Mouse (Mus musculus) spleen, adult 2 months (tissue): ENCODE results near the gene 1700017B05Rik. TPM values are rescaled to one million over a fixed set of nuclear protein-coding genes. Genes with fewer than 3 reads are reported as not detected.
"Not testable (repeated sequence)": the region's sequence is repeated elsewhere in the genome, so short reads cannot be mapped to it uniquely, and the experiment has no call there.

ENCODE experiments used
- DNase-seq, 2 experiments: peaks; one replicate each; pipeline versions ENCODE4 v3.0.0 to v3.0.0-alpha.2; 2012 to 2021; ENCODE audit warnings: low spot score in 2 of 2, low read depth in 1 of 2
- H3K27ac ChIP-seq: fragments of 200-500 bp; 2 replicates; pipeline ENCODE4 v1.5.1; 2012; ENCODE audit warnings: low read length, inconsistent platforms; ENCODE audit not compliant: insufficient read depth
- H3K27me3 ChIP-seq: fragments of 200-500 bp; 2 replicates; pipeline ENCODE4 v1.6.1; 2012; ENCODE audit warnings: mild to moderate bottlenecking, moderate library complexity, low read length, inconsistent platforms; ENCODE audit not compliant: control insufficient read depth, insufficient read depth
- H3K36me3 ChIP-seq: fragments of 200-500 bp; 2 replicates; pipeline ENCODE4 v1.6.1; 2012; ENCODE audit warnings: mild to moderate bottlenecking, low read length, inconsistent platforms; ENCODE audit not compliant: control insufficient read depth, insufficient read depth
- H3K4me1 ChIP-seq: fragments of 200-500 bp; 2 replicates; pipeline ENCODE4 v1.6.1; 2011; ENCODE audit warnings: inconsistent platforms; ENCODE audit not compliant: control insufficient read depth, insufficient read depth, insufficient read length
- H3K4me3 ChIP-seq: fragments of 200-500 bp; 2 replicates; pipeline ENCODE4 v1.5.1; 2011; ENCODE audit warnings: mild to moderate bottlenecking, inconsistent platforms; ENCODE audit not compliant: insufficient read depth, insufficient read length; ENCODE audit errors: extremely low read depth
- CTCF ChIP-seq: fragments of 200-500 bp; IDR thresholded peaks from 2 replicates; pipeline ENCODE4 v1.5.1; 2011; ENCODE audit warnings: mild to moderate bottlenecking, inconsistent platforms; ENCODE audit not compliant: insufficient read depth, insufficient read length, insufficient replicate concordance; ENCODE audit errors: extremely low read depth
- POLR2A ChIP-seq: fragments of 200-500 bp; IDR thresholded peaks from 2 replicates; pipeline ENCODE4 v1.6.1; 2011; ENCODE audit warnings: low read depth, low read length, inconsistent platforms
- WGBS: fragments of 180-500 bp; shearing (Covaris S2); methylation state at CpG from one replicate; pipeline ENCODE4 v1.1.7; 2018; 5-methylcytosine and 5-hydroxymethylcytosine counted together
- polyA plus RNA-seq: library from polyadenylated mRNA; depleted of rRNA; stranded (reverse); fragments of >200 nt; gene quantifications from 2 replicates; pipeline ENCODE4 v1.2.3, GENCODE M21; 2012

Gene 1700017B05Rik
- polyA plus RNA-seq, 1 experiment: 20.3 TPM

GRCm38 (mm10) chr9:57230146-57230783 lies 32.1 kb downstream of the 1700017B05Rik start:
- no peaks in the 10 kb centered on the region for H3K27me3 ChIP-seq
- H3K36me3 ChIP-seq: no peaks in the 10 kb centered on the region
- no peak overlapping the region for H3K4me3 ChIP-seq
- H3K4me1 ChIP-seq: no peaks in the 10 kb centered on the region
- H3K27ac ChIP-seq: no peak overlapping the region
- TF ChIP-seq POLR2A (no peak), CTCF (no peak)
- no peak for DNase-seq
- WGBS: 86% methylated on average over 9 of the region's 9 CpGs

GRCm38 (mm10) chr9:57229726-57230125 lies 32.7 kb downstream of the 1700017B05Rik start:
- Histone ChIP-seq H3K4me1 (no peaks in the 10 kb centered on the region), H3K27ac (no peak overlapping the region), H3K36me3 (no peaks in the 10 kb centered on the region), H3K27me3 (no peaks in the 10 kb centered on the region), H3K4me3 (no peak overlapping the region)
- DNase-seq: no peak
- WGBS: 86% methylated on average over 4 of the region's 4 CpGs
- no peak for TF ChIP-seq POLR2A
- no peak for TF ChIP-seq CTCF

GRCm38 (mm10) chr9:57228186-57228585 lies 34.2 kb downstream of the 1700017B05Rik start:
- 17% methylated on average over 4 of the region's 4 CpGs for WGBS
- Histone ChIP-seq H3K4me3 (no peak overlapping the region), H3K27me3 (no peaks in the 10 kb centered on the region)

GRCm38 (mm10) chr9:57227203-57227602 lies 35.2 kb downstream of the 1700017B05Rik start:
- Histone ChIP-seq H3K27me3 (no peaks in the 10 kb centered on the region), H3K4me3 (no peak overlapping the region), H3K36me3 (no peaks in the 10 kb centered on the region), H3K27ac (no peak overlapping the region), H3K4me1 (no peaks in the 10 kb centered on the region)
- WGBS: 87% methylated on average over 5 of the region's 5 CpGs
- no peak for TF ChIP-seq CTCF
- TF ChIP-seq POLR2A: no peak
- DNase-seq: no peak

More at GRCm38 (mm10) chr9:57228186-57228585, 34.2 kb downstream of the 1700017B05Rik start:
- Histone ChIP-seq H3K36me3 (no peaks in the 10 kb centered on the region), H3K27ac (no peak overlapping the region), H3K4me1 (no peaks in the 10 kb centered on the region)
- no peak for TF ChIP-seq POLR2A
- no peak for TF ChIP-seq CTCF
- no peak for DNase-seq

- 82% methylated on average over 6 of the region's 6 CpGs for WGBS
- not testable (repeated sequence) for H3K27ac ChIP-seq, H3K4me1 ChIP-seq, H3K4me3 ChIP-seq, H3K27me3 ChIP-seq, H3K36me3 ChIP-seq, DNase-seq
Observed at GRCm38 (mm10) chr9:57226628-57227122, 35.7 kb downstream of the 1700017B05Rik start.

- no peaks in the 10 kb centered on the region for H3K4me1 ChIP-seq
- no peak for DNase-seq
- no peak overlapping the region for H3K4me3 ChIP-seq
- 74% methylated on average over 13 of the region's 13 CpGs for WGBS
- TF ChIP-seq CTCF (no peak), POLR2A (no peak)
- no peaks in the 10 kb centered on the region for H3K27me3 ChIP-seq
- no peak overlapping the region for H3K27ac ChIP-seq
- no peaks in the 10 kb centered on the region for H3K36me3 ChIP-seq
Observed at GRCm38 (mm10) chr9:57225780-57226627, 36.4 kb downstream of the 1700017B05Rik start.

- no peak for DNase-seq
- H3K36me3 ChIP-seq: no peaks in the 10 kb centered on the region
- no peaks in the 10 kb centered on the region for H3K4me1 ChIP-seq
- H3K4me3 ChIP-seq: no peak overlapping the region
- no peak overlapping the region for H3K27ac ChIP-seq
- H3K27me3 ChIP-seq: no peaks in the 10 kb centered on the region
- no peak for TF ChIP-seq CTCF
- TF ChIP-seq POLR2A: no peak
Observed at GRCm38 (mm10) chr9:57223341-57223740, 39.1 kb downstream of the 1700017B05Rik start.
